Mouse (Mus musculus): ENCODE measurements around the gene Tmprss9. TPM values are rescaled to one million over a fixed set of nuclear protein-coding genes. Genes with fewer than 3 reads are reported as not detected.

Tmprss9 gene
- total RNA-seq, 1 experiment from 2014 or later = not detected

- ATAC-seq (ENCODE audit: extremely low read depth, insufficient number of reproducible peaks, low FRiP score, poor library complexity, severe bottlenecking) = no peak
These were observed 33.1 kb downstream of the Tmprss9 start for GRCm38 (mm10) chr10:80904709-80905108.

DNA sequence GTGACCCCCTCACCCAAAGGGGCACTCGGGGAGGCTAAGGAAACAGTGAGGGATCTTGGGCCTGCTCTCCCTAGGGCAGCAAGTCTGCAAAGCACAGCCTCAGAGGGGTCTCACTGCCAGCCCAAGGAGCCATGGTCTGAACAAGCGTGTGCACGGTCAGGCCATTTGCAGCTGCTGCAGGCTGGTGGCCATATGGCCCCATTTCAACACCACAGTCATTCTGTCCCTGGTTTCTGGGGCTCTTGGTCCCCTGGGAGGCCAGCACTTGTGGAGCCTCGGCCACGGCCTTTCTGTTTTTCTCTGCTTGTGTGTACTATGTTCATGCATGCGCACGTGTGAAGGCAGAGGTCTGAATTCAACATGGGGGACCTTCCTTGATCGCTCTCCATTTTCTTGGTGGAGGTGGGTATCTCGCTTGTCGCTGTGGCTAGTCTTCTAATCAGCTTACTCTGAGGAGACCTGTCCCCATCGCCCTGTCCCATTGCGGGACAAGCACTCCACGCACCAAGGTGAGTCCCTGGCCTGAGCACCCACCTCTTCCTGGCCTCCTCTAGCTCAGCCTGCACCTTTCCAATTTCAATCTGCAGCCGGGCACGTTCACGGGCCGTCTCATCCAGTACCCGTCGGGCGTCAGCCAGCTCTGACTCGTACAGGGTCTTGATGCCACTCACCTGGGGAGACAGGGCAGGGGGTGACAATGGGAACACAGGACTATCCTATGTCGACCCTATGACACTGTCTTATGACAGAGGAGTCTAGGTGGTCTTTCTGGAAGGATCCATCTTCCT is 37.9 kb downstream of the Tmprss9 start:
- ATAC-seq (ENCODE audit: extremely low read depth, insufficient number of reproducible peaks, low FRiP score, poor library complexity, severe bottlenecking) = no peak

- no peak for ATAC-seq (ENCODE audit: extremely low read depth, insufficient number of reproducible peaks, low FRiP score, poor library complexity, severe bottlenecking)
These were observed 39.7 kb downstream of the Tmprss9 start for GRCm38 (mm10) chr10:80911354-80911753.

GRCm38 (mm10) chr10:80911891-80912290 is 40.2 kb downstream of the Tmprss9 start:
- ATAC-seq (ENCODE audit: extremely low read depth, insufficient number of reproducible peaks, low FRiP score, poor library complexity, severe bottlenecking) = no peak

DNA sequence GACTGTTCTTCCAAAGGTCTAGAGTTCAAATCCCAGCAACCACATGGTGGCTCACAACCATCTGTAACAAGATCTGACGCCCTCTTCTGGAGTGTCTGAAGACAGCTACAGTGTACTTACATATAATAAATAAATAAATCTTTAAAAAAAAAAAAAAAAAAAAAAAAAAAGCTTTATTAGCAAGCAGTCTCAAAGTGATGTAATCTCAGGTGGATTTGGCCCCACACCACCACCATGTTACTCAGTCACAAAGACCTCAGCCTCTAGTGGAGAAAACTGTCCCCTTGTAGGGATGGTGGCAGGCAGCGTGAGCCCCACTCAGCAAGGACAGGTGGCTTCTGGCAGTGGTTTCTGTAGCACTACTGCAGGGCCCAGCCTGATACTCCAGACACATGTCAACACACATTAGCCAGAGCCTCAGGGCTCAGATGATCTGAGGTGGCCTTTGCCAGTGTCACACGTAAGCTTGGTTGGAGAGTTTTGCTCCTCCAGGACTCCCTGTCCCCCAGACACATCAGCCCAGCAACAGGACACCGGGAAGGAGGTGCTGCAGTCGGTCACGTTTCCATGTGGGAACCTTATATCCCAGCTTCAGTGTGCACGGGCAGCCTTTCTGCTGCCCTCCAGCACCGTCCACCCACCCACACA is 41.8 kb downstream of the Tmprss9 start:
- no peak for ATAC-seq (ENCODE audit: extremely low read depth, insufficient number of reproducible peaks, low FRiP score, poor library complexity, severe bottlenecking)

GRCm38 (mm10) chr10:80914253-80914656 is 42.6 kb downstream of the Tmprss9 start:
- peak; percentile 10; the same call in 1 of the 2 replicates for ATAC-seq (ENCODE audit: extremely low read depth, insufficient number of reproducible peaks, low FRiP score, poor library complexity, severe bottlenecking)

DNA sequence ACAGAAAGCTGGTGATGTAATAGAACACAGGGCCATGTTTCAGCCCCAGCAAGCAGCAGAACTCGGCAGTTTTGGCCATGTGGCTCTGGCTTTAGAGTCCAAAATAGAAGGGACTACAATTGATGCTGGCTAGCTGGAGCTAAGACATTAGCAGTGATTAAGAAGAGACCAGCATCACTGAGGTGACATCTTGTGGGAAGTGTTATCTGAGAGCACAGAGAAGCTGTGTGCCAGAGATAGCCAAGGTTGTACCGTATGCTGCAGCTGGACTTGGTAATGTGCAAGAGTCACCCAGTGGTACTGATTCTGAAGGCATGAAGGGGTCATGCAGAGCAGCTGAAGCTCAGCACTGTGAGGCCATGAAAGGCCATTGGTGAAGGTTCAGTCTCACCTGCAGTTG is 43.6 kb downstream of the Tmprss9 start:
- no peak for ATAC-seq (ENCODE audit: extremely low read depth, insufficient number of reproducible peaks, low FRiP score, poor library complexity, severe bottlenecking)

- no peak for ATAC-seq (ENCODE audit: extremely low read depth, insufficient number of reproducible peaks, low FRiP score, poor library complexity, severe bottlenecking)
These were observed 44.1 kb downstream of the Tmprss9 start for GRCm38 (mm10) chr10:80915736-80916135.

DNA sequence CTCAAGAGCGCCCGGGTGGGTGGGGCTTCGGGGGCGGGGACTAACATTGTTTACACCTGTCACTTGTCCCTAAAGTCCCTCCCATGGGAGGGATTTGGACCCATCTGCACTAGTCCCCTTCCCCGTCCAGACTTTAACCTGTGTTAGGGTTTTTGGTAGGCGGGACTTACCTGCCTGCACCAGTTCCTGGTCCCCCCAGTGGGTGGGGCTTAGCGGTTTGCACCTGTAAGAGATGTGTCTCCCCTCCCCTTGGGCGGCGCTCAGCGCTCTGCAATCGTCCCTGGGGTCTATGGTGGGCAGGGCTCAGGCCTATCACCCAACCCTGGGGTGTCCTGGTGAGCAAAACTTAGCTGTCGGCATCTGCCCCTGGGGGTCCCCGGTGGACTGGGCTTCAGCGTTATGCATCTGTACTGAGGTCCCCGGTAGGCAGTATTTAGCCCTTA is 45.7 kb downstream of the Tmprss9 start:
- ATAC-seq (ENCODE audit: extremely low read depth, insufficient number of reproducible peaks, low FRiP score, poor library complexity, severe bottlenecking) = no peak

DNA sequence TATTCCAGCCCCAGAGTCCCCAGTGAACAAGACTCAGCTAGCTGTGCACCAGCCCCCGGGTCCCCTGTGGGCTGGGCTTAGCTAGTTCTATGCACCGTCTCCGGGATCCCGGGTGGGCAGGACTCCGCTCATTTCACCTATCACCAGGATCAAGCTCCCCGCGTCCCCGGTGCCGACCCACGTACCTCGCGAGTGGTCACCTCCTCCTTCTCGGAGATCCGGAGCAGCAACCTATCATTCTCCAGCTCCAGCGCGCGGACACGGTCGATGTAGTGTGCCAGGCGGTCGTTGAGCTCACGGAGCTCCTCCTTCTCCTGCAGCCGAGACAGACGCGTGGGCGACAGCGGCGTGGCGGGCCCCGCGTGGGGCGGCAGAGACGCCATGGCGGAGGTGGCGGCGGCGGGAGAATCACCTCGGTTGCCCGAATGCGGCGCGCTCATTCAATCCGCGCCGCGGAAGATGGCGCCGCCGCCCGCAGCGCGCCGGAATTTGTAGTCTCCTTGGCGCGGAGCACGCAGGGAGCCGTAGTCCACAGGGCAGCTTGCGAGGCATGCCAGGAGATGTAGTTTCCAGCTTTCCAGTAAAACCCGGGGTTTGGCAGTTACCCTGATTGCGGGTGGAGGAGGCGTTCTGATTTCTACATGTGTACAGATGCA is 46.3 kb downstream of the Tmprss9 start, which contains the start of gene Lmnb2:
Gene Lmnb2 (minus strand): TSS at position 467 of the 656 bp plus-strand sequence.
- peak; percentile 39; the same call in 1 of the 2 replicates for ATAC-seq (ENCODE audit: extremely low read depth, insufficient number of reproducible peaks, low FRiP score, poor library complexity, severe bottlenecking)

GRCm38 (mm10) chr10:80921923-80922322 is 50.3 kb downstream of the Tmprss9 start:
- no peak for ATAC-seq (ENCODE audit: extremely low read depth, insufficient number of reproducible peaks, low FRiP score, poor library complexity, severe bottlenecking)

DNA sequence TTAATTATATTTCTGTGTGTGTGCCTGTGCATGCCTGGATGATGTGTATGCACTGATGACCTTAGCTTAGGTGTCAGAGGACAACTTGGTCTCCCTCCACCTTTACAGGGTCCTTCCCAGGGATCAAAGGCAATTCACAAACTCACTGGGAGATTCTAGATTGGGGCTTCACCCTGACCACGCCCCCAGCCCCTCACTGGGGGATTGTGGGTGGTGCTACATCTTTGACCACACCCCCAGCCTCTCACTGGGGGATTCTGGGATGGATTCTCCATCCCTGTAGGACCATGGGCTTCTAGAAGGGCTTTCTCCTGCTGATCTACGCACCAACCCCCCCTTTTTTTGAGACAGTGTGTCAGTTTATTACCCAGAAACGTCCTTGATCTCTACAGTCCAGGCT is 53.8 kb downstream of the Tmprss9 start:
- ATAC-seq (ENCODE audit: extremely low read depth, insufficient number of reproducible peaks, low FRiP score, poor library complexity, severe bottlenecking) = no peak

GRCm38 (mm10) chr10:80928586-80929298 is 57.1 kb downstream of the Tmprss9 start:
- ATAC-seq (ENCODE audit: extremely low read depth, insufficient number of reproducible peaks, low FRiP score, poor library complexity, severe bottlenecking) = peak; percentile 52

DNA sequence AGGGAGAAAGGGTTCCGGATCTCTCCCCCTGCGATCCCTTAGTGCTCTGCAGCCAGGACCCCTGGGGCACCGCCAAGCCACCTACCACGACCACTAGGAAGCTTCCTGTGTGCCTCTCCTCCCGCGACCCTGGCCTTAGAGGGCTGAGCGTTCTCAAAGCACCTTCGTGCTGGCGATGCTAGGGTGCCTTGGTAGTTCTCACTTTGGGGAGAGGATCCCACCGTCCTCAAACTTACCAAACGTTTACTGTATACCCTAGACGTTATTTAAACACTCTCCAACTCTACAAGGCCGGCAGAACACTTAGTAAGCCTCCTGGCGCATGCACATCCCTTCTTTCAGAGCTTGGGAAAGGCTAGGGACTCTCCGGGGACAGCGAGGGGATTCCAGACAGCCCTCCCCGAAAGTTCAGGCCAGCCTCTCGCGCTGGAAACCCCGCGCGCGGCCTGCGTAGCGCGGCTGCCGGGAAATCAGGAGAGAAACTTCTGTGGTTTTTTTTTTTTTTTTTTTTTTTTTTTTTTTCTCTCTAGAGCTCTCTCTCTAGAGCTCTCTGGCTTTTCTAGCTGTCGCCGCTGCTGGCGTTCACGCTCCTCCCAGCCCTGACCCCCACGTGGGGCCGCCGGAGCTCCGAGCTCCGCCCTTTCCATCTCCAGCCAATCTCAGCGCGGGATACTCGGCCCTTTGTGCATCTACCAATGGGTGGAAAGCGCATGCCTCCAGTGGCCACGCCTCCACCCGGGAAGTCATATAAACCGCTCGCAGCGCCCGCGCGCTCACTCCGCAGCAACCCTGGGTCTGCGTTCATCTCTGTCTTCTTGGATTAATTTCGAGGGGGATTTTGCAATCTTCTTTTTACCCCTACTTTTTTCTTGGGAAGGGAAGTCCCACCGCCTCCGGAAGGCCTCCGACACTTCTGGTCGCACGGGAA is 57.9 kb downstream of the Tmprss9 start, which contains the start of gene Gadd45b:
Gene Gadd45b (plus strand): TSS at position 775 of the 928 bp plus-strand sequence.
- peak; percentile 82 for ATAC-seq (ENCODE audit: extremely low read depth, insufficient number of reproducible peaks, low FRiP score, poor library complexity, severe bottlenecking)

DNA sequence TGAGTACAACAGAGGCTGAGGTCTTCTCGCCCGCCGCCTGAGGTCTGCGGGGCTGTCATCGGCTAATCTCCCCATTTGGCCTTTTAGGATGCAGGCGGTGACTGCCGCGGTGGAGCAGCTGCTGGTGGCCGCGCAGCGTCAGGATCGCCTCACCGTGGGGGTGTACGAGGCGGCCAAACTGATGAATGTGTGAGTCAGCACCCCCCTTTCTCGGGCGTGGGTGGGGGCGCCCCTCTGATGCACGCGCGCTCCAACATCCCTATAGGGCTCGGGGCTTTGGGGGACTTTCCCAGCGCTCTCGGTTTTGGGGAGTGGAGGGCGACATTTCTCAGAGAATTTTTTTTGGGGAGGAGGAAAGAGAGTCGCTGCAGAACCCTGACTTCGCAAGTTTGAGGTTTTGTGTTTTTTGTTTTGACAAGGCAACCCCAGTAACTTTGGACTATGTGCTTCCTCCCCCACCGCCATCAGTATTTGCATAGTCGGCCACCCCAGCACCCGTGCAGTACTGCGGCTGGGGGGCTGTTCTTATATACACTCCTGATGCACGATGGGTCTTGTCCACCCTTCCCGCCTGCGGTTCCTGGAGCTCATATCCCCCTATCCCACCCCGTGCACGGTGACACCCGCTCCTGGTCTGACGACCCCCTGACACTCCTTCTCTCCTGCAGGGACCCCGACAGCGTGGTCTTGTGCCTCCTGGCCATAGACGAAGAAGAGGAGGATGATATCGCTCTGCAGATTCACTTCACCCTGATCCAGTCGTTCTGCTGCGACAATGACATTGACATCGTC is 58.9 kb downstream of the Tmprss9 start:
- ATAC-seq (ENCODE audit: extremely low read depth, insufficient number of reproducible peaks, low FRiP score, poor library complexity, severe bottlenecking) = no peak

- ATAC-seq (ENCODE audit: extremely low read depth, insufficient number of reproducible peaks, low FRiP score, poor library complexity, severe bottlenecking) = no peak
These were observed 59.6 kb downstream of the Tmprss9 start for GRCm38 (mm10) chr10:80931153-80931671.

DNA sequence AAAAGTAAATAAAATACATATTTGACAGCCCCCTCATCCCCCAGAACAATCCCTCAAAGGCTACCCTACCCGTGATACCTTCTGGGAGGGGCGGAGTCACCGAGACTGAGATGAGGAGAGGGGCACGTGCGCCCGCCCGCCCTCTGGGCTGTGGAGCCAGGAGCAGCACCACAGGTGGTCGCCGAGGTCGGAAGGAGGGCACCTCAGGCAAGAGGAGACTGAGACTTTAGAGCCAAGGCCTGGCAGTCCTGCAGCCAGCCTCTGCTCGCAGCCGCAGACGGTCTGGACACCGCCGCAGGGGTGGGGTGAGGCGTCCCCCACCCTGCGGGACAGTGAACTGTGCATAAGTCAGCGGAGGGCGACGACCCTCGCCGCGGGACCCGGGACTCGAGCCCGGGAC is 60.0 kb downstream of the Tmprss9 start:
- ATAC-seq (ENCODE audit: extremely low read depth, insufficient number of reproducible peaks, low FRiP score, poor library complexity, severe bottlenecking) = no peak

Measured in neutrophil, adult 5-6 weeks (primary cell).